Mouse (Mus musculus): Measurements from ENCODE around the gene Mgat2.

GRCm38 (mm10) chr12:69192637-69193036 lies 8.7 kb downstream of the Mgat2 start:
- TF ChIP-seq CTCF (IDR thresholded peaks at IDR 0.05) (no peak), EP300 (IDR thresholded peaks at IDR 0.05) (no peak)
